Mouse (Mus musculus) ES-E14 (cell line): ENCODE data around the gene Grifin. TPM values are rescaled to one million over a fixed set of nuclear protein-coding genes. Genes with fewer than 3 reads are reported as not detected.

Experiments used
- DNase-seq: peaks from one replicate; pipeline ENCODE4 v3.0.0-alpha.2; 2013; ENCODE audit warnings: low read depth, low spot score
- H3K27ac ChIP-seq: 2 replicates; pipeline ENCODE4 v1.5.1; 2012; ENCODE audit warnings: low read depth, mild to moderate bottlenecking, low read length, moderate library complexity, mixed read lengths; ENCODE audit not compliant: poor library complexity, insufficient read depth, severe bottlenecking
- H3K36me3 ChIP-seq: 2 replicates; pipeline ENCODE4 v1.6.1; 2012; ENCODE audit warnings: mild to moderate bottlenecking, low read length, moderate library complexity, mixed read lengths; ENCODE audit not compliant: control insufficient read depth, poor library complexity, insufficient read depth, severe bottlenecking
- H3K4me1 ChIP-seq, 2 experiments: fragments of 150-350 bp in 1 of 2; sonication (generic) in 1 of 2; 2 replicates each; pipeline ENCODE4 v1.6.1; 2012; ENCODE audit warnings: low read length in 2 of 2, mild to moderate bottlenecking in 1 of 2, mixed read lengths in 1 of 2; ENCODE audit not compliant: control insufficient read depth in 2 of 2, insufficient read depth in 2 of 2, poor library complexity in 1 of 2
- H3K4me3 ChIP-seq, 2 experiments: fragments of 150-350 bp in 1 of 2; sonication (generic) in 1 of 2; 2 replicates each; pipeline ENCODE4 v1.5.1; 2012; ENCODE audit warnings: low read length in 2 of 2, low read depth in 1 of 2, mild to moderate bottlenecking in 1 of 2, mixed read lengths in 1 of 2; ENCODE audit not compliant: insufficient read depth in 1 of 2, poor library complexity in 1 of 2, severe bottlenecking in 1 of 2
- H3K9ac ChIP-seq: 2 replicates; pipeline ENCODE4 v1.6.1; 2012; ENCODE audit warnings: low read depth, mild to moderate bottlenecking, low read length, mixed read lengths; ENCODE audit not compliant: poor library complexity, insufficient read depth, severe bottlenecking
- H3K9me3 ChIP-seq: fragments of 150-350 bp; sonication (generic); 2 replicates; pipeline ENCODE4 v1.6.1; 2012; ENCODE audit warnings: low read depth, mild to moderate bottlenecking, low read length; ENCODE audit not compliant: control insufficient read depth, insufficient read depth
- CHD2 ChIP-seq: IDR thresholded peaks from 2 replicates; pipeline ENCODE4 v1.6.1; 2014; ENCODE audit warnings: mild to moderate bottlenecking, low read depth, low read length, inconsistent platforms
- HCFC1 ChIP-seq: IDR thresholded peaks from 2 replicates; pipeline ENCODE4 v1.6.1; 2012; ENCODE audit warnings: low read length, inconsistent platforms, borderline replicate concordance; ENCODE audit not compliant: insufficient read depth
- MAFK ChIP-seq: IDR thresholded peaks from 2 replicates; pipeline ENCODE4 v1.6.1; 2014; ENCODE audit warnings: mild to moderate bottlenecking, low read depth, low read length, inconsistent platforms; ENCODE audit not compliant: insufficient read depth
- ZC3H11A ChIP-seq: IDR thresholded peaks from 2 replicates; pipeline ENCODE4 v1.6.1; 2012; ENCODE audit warnings: low read depth, mild to moderate bottlenecking, inconsistent platforms, low read length, borderline replicate concordance
- ZNF384 ChIP-seq: IDR thresholded peaks from 2 replicates; pipeline ENCODE4 v1.6.1; 2012; ENCODE audit warnings: low read depth, low read length, inconsistent platforms
- in situ Hi-C, 2 experiments: fragments of 600-800 bp; cut with MboI; formaldehyde crosslinking; loops; one replicate each; pipeline ENCODE4 v1.15.1; 2025; ENCODE audit warnings: low sequenced_read_pairs in 2 of 2, inconsistent platforms in 1 of 2; ENCODE audit not compliant: unreplicated experiment in 2 of 2
- total RNA-seq: library from RNA; depleted of rRNA; stranded (reverse); fragments of 300-350 nt; gene quantifications from 2 replicates; pipeline ENCODE4 v1.2.3, GENCODE M21; 2012

Gene Grifin
- total RNA-seq, 1 experiment: 0.89 TPM

GRCm38 (mm10) chr5:140545651-140546050, 19.2 kb downstream of the Grifin start:
- Histone ChIP-seq H3K27ac (no peak overlapping the region), H3K9ac (no peak overlapping the region), H3K9me3 (no peaks in the 10 kb centered on the region), H3K4me3 (no peak overlapping the region), H3K36me3 (no peaks in the 10 kb centered on the region), H3K4me1 (peaks cover 3 to 7% of the 10 kb centered on the region in 2 experiments; a peak in 2 of 4 replicates)
- in situ Hi-C loops: loop anchor here in 1 of 2 experiments (10.0 kb wide), 1 partner anchor 69 kb away; no protein-coding TSS in a partner anchor
- no peak for DNase-seq
- TF ChIP-seq ZNF384: no peak
- no peak for TF ChIP-seq ZC3H11A
- no peak for TF ChIP-seq HCFC1
- TF ChIP-seq MAFK: no peak
- TF ChIP-seq CHD2: no peak

DNA sequence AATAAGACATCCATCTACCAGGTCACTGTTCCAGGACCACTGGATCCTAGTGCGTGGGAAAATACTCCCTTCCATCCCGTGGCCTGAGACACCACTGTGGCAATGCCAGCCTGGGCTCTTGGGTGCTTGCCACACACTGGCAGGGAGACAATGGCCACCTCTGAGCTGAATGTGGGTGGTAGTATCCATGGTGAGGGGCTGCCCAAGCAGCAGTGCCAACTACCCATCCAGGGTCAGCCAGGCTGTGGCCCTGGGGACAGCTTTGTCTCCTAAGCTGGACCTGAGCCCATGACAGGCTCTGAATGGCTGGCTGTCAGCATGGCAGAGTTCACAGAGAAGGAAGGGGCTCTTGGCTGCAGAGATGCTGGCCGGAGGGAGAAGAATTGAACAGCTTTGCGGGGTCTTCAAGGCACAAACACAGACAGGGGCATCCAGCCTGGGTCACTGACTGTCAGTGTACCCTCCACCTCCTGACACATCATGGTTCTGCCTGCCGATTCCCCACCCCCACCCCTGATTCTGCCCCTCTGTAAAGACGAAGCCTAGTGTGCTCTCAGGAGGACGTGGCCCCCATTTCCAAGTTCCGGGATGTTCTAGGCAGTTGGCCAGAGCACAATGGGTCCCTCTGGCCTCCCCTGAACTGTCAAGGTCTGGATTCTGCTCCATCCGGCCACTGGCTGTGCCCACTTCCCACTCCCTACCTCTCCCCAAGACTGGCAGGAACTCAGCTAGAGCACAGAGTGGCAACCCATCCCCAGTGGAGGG, 21.9 kb downstream of the Grifin start:
- Histone ChIP-seq H3K4me1 (no peaks in the 10 kb centered on the region), H3K36me3 (no peaks in the 10 kb centered on the region), H3K27ac (no peak overlapping the region), H3K9me3 (no peaks in the 10 kb centered on the region), H3K4me3 (no peak overlapping the region), H3K9ac (no peak overlapping the region)
- in situ Hi-C loops: loop anchor here (5.0 to 10.0 kb wide), 2 partner anchors 72 to 74 kb away; no protein-coding TSS in a partner anchor
- DNase-seq: no peak
- TF ChIP-seq ZNF384 (no peak), HCFC1 (no peak), ZC3H11A (no peak), MAFK (no peak), CHD2 (no peak)

- Histone ChIP-seq H3K36me3 (no peaks in the 10 kb centered on the region), H3K9me3 (peaks cover under 1% of the 10 kb centered on the region; the same call in 1 of the 2 replicates), H3K4me3 (no peak overlapping the region), H3K4me1 (no peaks in the 10 kb centered on the region), H3K9ac (no peak overlapping the region), H3K27ac (no peak overlapping the region)
- in situ Hi-C loops: loop anchor here (5.0 to 10.0 kb wide), 2 partner anchors 75 to 77 kb away; no protein-coding TSS in a partner anchor
- no peak for TF ChIP-seq ZNF384
- TF ChIP-seq HCFC1: no peak
- peak; percentile 93 for TF ChIP-seq ZC3H11A
- TF ChIP-seq CHD2: no peak
- TF ChIP-seq MAFK: no peak
- DNase-seq: peak; percentile 80
These were observed 24.8 kb downstream of the Grifin start for GRCm38 (mm10) chr5:140540106-140540505.

DNA sequence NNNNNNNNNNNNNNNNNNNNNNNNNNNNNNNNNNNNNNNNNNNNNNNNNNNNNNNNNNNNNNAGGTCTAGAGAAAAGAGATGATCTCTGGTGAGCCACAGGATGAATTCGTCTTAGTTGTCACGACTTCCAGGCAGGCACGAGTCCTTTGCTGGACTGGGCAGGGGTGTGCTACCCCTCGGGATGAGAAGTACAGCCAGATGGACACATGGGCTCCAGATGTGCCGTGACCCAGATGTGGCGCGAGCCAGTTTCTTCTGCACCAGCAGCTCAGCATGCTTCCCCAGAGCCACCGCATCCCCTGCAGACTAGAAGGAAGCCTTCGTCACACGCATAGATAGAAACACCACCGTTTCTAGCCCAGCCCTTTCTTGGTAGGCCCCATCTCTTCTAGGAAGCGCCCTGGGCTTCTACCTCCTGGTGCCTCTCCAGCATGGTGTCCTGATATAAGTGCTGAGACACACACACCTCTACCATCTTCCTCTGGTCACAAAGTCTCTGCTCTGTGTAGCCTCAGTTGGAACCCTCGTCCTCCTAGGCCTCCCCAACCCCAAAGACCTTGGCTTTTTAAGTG, 26.7 kb downstream of the Grifin start:
- Histone ChIP-seq H3K36me3 (no peaks in the 10 kb centered on the region), H3K4me3 (no peak overlapping the region), H3K9me3 (peaks cover 1% of the 10 kb centered on the region; the same call in 1 of the 2 replicates), H3K4me1 (no peaks in the 10 kb centered on the region), H3K27ac (no peak overlapping the region), H3K9ac (no peak overlapping the region)
- in situ Hi-C loops: loop anchor here in 1 of 2 experiments (5.0 kb wide), 1 partner anchor 61 kb away; no protein-coding TSS in a partner anchor
- DNase-seq: no peak
- TF ChIP-seq HCFC1: no peak
- no peak for TF ChIP-seq MAFK
- TF ChIP-seq ZNF384: no peak
- no peak for TF ChIP-seq CHD2
- TF ChIP-seq ZC3H11A: no peak
